Mouse (Mus musculus) spleen, postnatal 14 days (tissue): Measurements from ENCODE around the gene Rps4x.
A peak's percentile ranks its signal among the peaks of the same experiment; 100 is the strongest.
"Not testable (repeated sequence)": the region's sequence is repeated elsewhere in the genome, so short reads cannot be mapped to it uniquely, and the experiment has no call there.

Source experiments
- DNase-seq, 2 experiments: peaks; one replicate each; pipeline ENCODE4 v3.0.0; 2021 to 2022; ENCODE audit warnings: low spot score in 2 of 2

Rps4x gene

GRCm38 (mm10) chrX:102188712-102189497 is at the start of gene Rps4x:
Rps4x (minus strand) TSS chrX:102189394.
- DNase-seq, result peak; percentile 56 to 68

GRCm38 (mm10) chrX:102219126-102219525 is 29.9 kb upstream of the Rps4x start:
- DNase-seq, result peak; percentile 8 to 26

- DNase-seq, result not testable (repeated sequence)
Measured at GRCm38 (mm10) chrX:102215356-102215755, 26.2 kb upstream of the Rps4x start.

- no peak for DNase-seq
Measured at GRCm38 (mm10) chrX:102190840-102191239, 1.6 kb upstream of the Rps4x start.

- no peak for DNase-seq
Measured at GRCm38 (mm10) chrX:102189581-102189980, 387 bp upstream of the Rps4x start.

- no peak for DNase-seq
Measured at GRCm38 (mm10) chrX:102187023-102187699, 2.0 kb downstream of the Rps4x start.

GRCm38 (mm10) chrX:102182575-102182974 is 6.6 kb downstream of the Rps4x start:
- DNase-seq, result no peak

- no peak for DNase-seq
Measured at GRCm38 (mm10) chrX:102175538-102176287, 13.5 kb downstream of the Rps4x start.

GRCm38 (mm10) chrX:102170900-102171299 is 18.3 kb downstream of the Rps4x start:
- no peak for DNase-seq

GRCm38 (mm10) chrX:102170135-102170534 is 19.1 kb downstream of the Rps4x start:
- DNase-seq, result no peak

GRCm38 (mm10) chrX:102169724-102170123 is 19.5 kb downstream of the Rps4x start:
- no peak for DNase-seq

GRCm38 (mm10) chrX:102166986-102167385 is 22.2 kb downstream of the Rps4x start:
- no peak for DNase-seq

GRCm38 (mm10) chrX:102166521-102166920 is 22.7 kb downstream of the Rps4x start:
- DNase-seq, result no peak

- DNase-seq, result no peak
Measured at GRCm38 (mm10) chrX:102163529-102163928, 25.7 kb downstream of the Rps4x start.

- DNase-seq, result no peak
Measured at GRCm38 (mm10) chrX:102163096-102163495, 26.1 kb downstream of the Rps4x start.

GRCm38 (mm10) chrX:102160528-102160927 is 28.7 kb downstream of the Rps4x start:
- DNase-seq, result no peak

- peak; percentile 7 to 32 for DNase-seq
Measured at GRCm38 (mm10) chrX:102159778-102160177, 29.4 kb downstream of the Rps4x start.

GRCm38 (mm10) chrX:102157423-102157791 is 31.8 kb downstream of the Rps4x start:
- no peak for DNase-seq

GRCm38 (mm10) chrX:102156618-102157422 is 32.4 kb downstream of the Rps4x start, which contains the start of gene Ercc6l:
Ercc6l (minus strand) TSS chrX:102157091.
- DNase-seq, result peak; percentile 80 to 84

GRCm38 (mm10) chrX:102141157-102141556 is 48.0 kb downstream of the Rps4x start:
- no peak for DNase-seq
